Mouse (Mus musculus) testis, adult 2 months (tissue): ENCODE data around the gene Gp9.

ENCODE experiments used
- CTCF ChIP-seq: fragments of 200-500 bp; IDR thresholded peaks from 2 replicates; pipeline ENCODE4 v1.5.1; 2012; ENCODE audit warnings: low read depth, mild to moderate bottlenecking, inconsistent platforms, low read length, moderate library complexity; ENCODE audit not compliant: control insufficient read depth, insufficient read depth, insufficient replicate concordance
- POLR2A ChIP-seq: fragments of 200-500 bp; IDR thresholded peaks from 2 replicates; pipeline ENCODE4 v1.6.1; 2012; ENCODE audit warnings: low read depth, mild to moderate bottlenecking, inconsistent platforms, low read length, moderate library complexity; ENCODE audit not compliant: control insufficient read depth

DNA sequence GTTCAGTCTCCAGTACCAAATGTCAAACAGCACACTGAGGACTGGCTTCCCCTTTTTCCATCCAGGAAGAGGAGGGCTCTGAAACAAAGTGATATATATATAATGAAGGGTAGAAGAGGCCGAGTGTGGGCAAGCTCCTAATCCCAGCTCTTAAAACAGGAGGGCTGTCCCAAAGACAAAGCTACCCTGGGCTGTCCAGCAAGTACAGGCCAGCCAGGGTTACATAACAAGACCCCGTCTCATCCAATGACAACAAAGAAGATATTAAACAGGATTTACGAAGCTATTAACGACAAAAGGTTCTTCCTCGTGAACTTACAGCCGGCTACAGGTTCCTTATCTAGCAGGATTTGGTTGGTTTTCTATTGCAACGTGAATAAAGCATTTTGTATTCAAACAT is 27.0 kb downstream of the Gp9 start:
- TF ChIP-seq POLR2A (no peak), CTCF (no peak)
